Mouse (Mus musculus): Measurements from ENCODE around the gene Wdsub1. TPM values are rescaled to one million over a fixed set of nuclear protein-coding genes. Genes with fewer than 3 reads are reported as not detected.
"Not testable (repeated sequence)": the region's sequence is repeated elsewhere in the genome, so short reads cannot be mapped to it uniquely, and the experiment has no call there.

Wdsub1 gene
- polyA plus RNA-seq, 1 experiment from 2014 or later: 29.4 TPM

- H3K36me3 ChIP-seq: peaks cover 39% of the 10 kb centered on the region
- no peak for DNase-seq (ENCODE audit: low spot score)
Measured at GRCm38 (mm10) chr2:59876482-59876881, 5.9 kb downstream of the Wdsub1 start.

GRCm38 (mm10) chr2:59870526-59870925 is 11.9 kb downstream of the Wdsub1 start:
- WGBS: 88% methylated on average over 6 of the region's 6 CpGs

More at GRCm38 (mm10) chr2:59876482-59876881, 5.9 kb downstream of the Wdsub1 start:
- Histone ChIP-seq H3K4me1 (no peaks in the 10 kb centered on the region), H3K27ac (no peak overlapping the region), H3K27me3 (ENCODE audit: low read depth, poor library complexity, severe bottlenecking) (no peaks in the 10 kb centered on the region), H3K9me3 (replicated peaks) (no peaks in the 10 kb centered on the region), H3K4me3 (no peak overlapping the region)
- WGBS: 94% methylated on average over 15 of the region's 15 CpGs

GRCm38 (mm10) chr2:59862618-59863017 is 19.8 kb downstream of the Wdsub1 start:
- DNase-seq (ENCODE audit: low spot score): no peak
- Histone ChIP-seq H3K4me1 (0 out of 2 replicates have a peak, but pooled peaks cover 3% of the 10 kb centered on the region), H3K36me3 (peaks cover 18% of the 10 kb centered on the region), H3K9me3 (replicated peaks) (no peaks in the 10 kb centered on the region), H3K4me3 (no peak overlapping the region), H3K27ac (no peak overlapping the region), H3K27me3 (ENCODE audit: low read depth, poor library complexity, severe bottlenecking) (no peaks in the 10 kb centered on the region)
- WGBS: 90% methylated on average over 6 of the region's 6 CpGs

More at GRCm38 (mm10) chr2:59870526-59870925, 11.9 kb downstream of the Wdsub1 start:
- Histone ChIP-seq H3K4me3 (no peak overlapping the region), H3K4me1 (no peaks in the 10 kb centered on the region), H3K36me3 (peaks cover 18% of the 10 kb centered on the region), H3K9me3 (replicated peaks) (no peaks in the 10 kb centered on the region), H3K27ac (no peak overlapping the region), H3K27me3 (ENCODE audit: low read depth, poor library complexity, severe bottlenecking) (no peaks in the 10 kb centered on the region)
- no peak for DNase-seq (ENCODE audit: low spot score)

GRCm38 (mm10) chr2:59854363-59854762 is 28.0 kb downstream of the Wdsub1 start:
- no peaks in the 10 kb centered on the region for H3K9me3 ChIP-seq (replicated peaks)
- H3K4me1 ChIP-seq: no peaks in the 10 kb centered on the region
- H3K36me3 ChIP-seq: peaks cover 29% of the 10 kb centered on the region
- no peak overlapping the region for H3K27ac ChIP-seq
- WGBS: 89% methylated on average over 9 of the region's 9 CpGs
- no peaks in the 10 kb centered on the region for H3K27me3 ChIP-seq (ENCODE audit: low read depth, poor library complexity, severe bottlenecking)
- H3K4me3 ChIP-seq: no peak overlapping the region
- no peak for DNase-seq (ENCODE audit: low spot score)

GRCm38 (mm10) chr2:59853543-59853942 is 28.8 kb downstream of the Wdsub1 start:
- no peaks in the 10 kb centered on the region for H3K27me3 ChIP-seq (ENCODE audit: low read depth, poor library complexity, severe bottlenecking)
- H3K4me1 ChIP-seq: no peaks in the 10 kb centered on the region
- no peak for DNase-seq (ENCODE audit: low spot score)
- no peaks in the 10 kb centered on the region for H3K9me3 ChIP-seq (replicated peaks)
- no peak overlapping the region for H3K27ac ChIP-seq
- WGBS: 98% methylated on average over 10 of the region's 10 CpGs
- peaks cover 29% of the 10 kb centered on the region for H3K36me3 ChIP-seq
- H3K4me3 ChIP-seq: no peak overlapping the region

GRCm38 (mm10) chr2:59852916-59853315 is 29.5 kb downstream of the Wdsub1 start:
- no peak overlapping the region for H3K4me3 ChIP-seq
- DNase-seq (ENCODE audit: low spot score): no peak
- no peaks in the 10 kb centered on the region for H3K9me3 ChIP-seq (replicated peaks)
- H3K27me3 ChIP-seq (ENCODE audit: low read depth, poor library complexity, severe bottlenecking): no peaks in the 10 kb centered on the region
- no peak overlapping the region for H3K27ac ChIP-seq
- H3K4me1 ChIP-seq: no peaks in the 10 kb centered on the region
- 90% methylated on average over 11 of the region's 11 CpGs for WGBS
- H3K36me3 ChIP-seq: peaks cover 26% of the 10 kb centered on the region

- WGBS: 88% methylated on average over 5 of the region's 5 CpGs
- H3K4me3 ChIP-seq, H3K27ac ChIP-seq: not testable (repeated sequence)
Measured at GRCm38 (mm10) chr2:59851885-59852284, 30.5 kb downstream of the Wdsub1 start.

GRCm38 (mm10) chr2:59843848-59844247 is 38.5 kb downstream of the Wdsub1 start:
- WGBS: 95% methylated on average over 6 of the region's 6 CpGs
- H3K4me1 ChIP-seq: peaks cover 18% of the 10 kb centered on the region
- DNase-seq (ENCODE audit: low spot score): no peak
- no peaks in the 10 kb centered on the region for H3K9me3 ChIP-seq (replicated peaks)
- no peak overlapping the region for H3K27ac ChIP-seq
- no peaks in the 10 kb centered on the region for H3K27me3 ChIP-seq (ENCODE audit: low read depth, poor library complexity, severe bottlenecking)
- H3K36me3 ChIP-seq: peaks cover 79% of the 10 kb centered on the region
- H3K4me3 ChIP-seq: no peak overlapping the region

More at GRCm38 (mm10) chr2:59851885-59852284, 30.5 kb downstream of the Wdsub1 start:
- H3K4me1 ChIP-seq; H3K27me3 ChIP-seq (ENCODE audit: low read depth, poor library complexity, severe bottlenecking); DNase-seq (ENCODE audit: low spot score); H3K9me3 ChIP-seq (replicated peaks): not testable (repeated sequence)
- H3K36me3 ChIP-seq: peaks cover 23% of the 10 kb centered on the region

- H3K27me3 ChIP-seq (ENCODE audit: low read depth, poor library complexity, severe bottlenecking): no peaks in the 10 kb centered on the region
- H3K4me1 ChIP-seq: peaks cover 18% of the 10 kb centered on the region
- H3K27ac ChIP-seq: no peak overlapping the region
- H3K36me3 ChIP-seq: peaks cover 86% of the 10 kb centered on the region
- no peaks in the 10 kb centered on the region for H3K9me3 ChIP-seq (replicated peaks)
- DNase-seq (ENCODE audit: low spot score): no peak
- WGBS: 88% methylated on average over 21 of the region's 21 CpGs
- H3K4me3 ChIP-seq: no peak overlapping the region
Measured at GRCm38 (mm10) chr2:59843156-59843555, 39.2 kb downstream of the Wdsub1 start.

GRCm38 (mm10) chr2:59842556-59843008 is 39.8 kb downstream of the Wdsub1 start:
- Histone ChIP-seq H3K36me3 (peaks cover 92% of the 10 kb centered on the region), H3K27me3 (ENCODE audit: low read depth, poor library complexity, severe bottlenecking) (no peaks in the 10 kb centered on the region), H3K27ac (0 out of 2 replicates have a peak overlapping the region, but pooled peaks have one; percentile 57), H3K9me3 (replicated peaks) (no peaks in the 10 kb centered on the region), H3K4me3 (no peak overlapping the region), H3K4me1 (peaks cover 18% of the 10 kb centered on the region)
- WGBS: 83% methylated on average over 6 of the region's 6 CpGs
- no peak for DNase-seq (ENCODE audit: low spot score)

GRCm38 (mm10) chr2:59841944-59842343 is 40.4 kb downstream of the Wdsub1 start:
- Histone ChIP-seq H3K27ac (peak overlapping the region; percentile 57; the same call in 1 of the 2 replicates), H3K4me1 (peaks cover 18% of the 10 kb centered on the region), H3K9me3 (replicated peaks) (no peaks in the 10 kb centered on the region), H3K4me3 (no peak overlapping the region), H3K36me3 (peaks cover 98% of the 10 kb centered on the region), H3K27me3 (ENCODE audit: low read depth, poor library complexity, severe bottlenecking) (no peaks in the 10 kb centered on the region)
- WGBS: 87% methylated on average over 11 of the region's 11 CpGs
- DNase-seq (ENCODE audit: low spot score): no peak

- 64% methylated on average over 12 of the region's 12 CpGs for WGBS
- Histone ChIP-seq H3K27ac (peak overlapping the region; percentile 57; the same call in 1 of the 2 replicates), H3K4me1 (peaks cover 18% of the 10 kb centered on the region), H3K27me3 (ENCODE audit: low read depth, poor library complexity, severe bottlenecking) (no peaks in the 10 kb centered on the region), H3K36me3 (peaks cover 98% of the 10 kb centered on the region), H3K9me3 (replicated peaks) (no peaks in the 10 kb centered on the region), H3K4me3 (no peak overlapping the region)
- DNase-seq (ENCODE audit: low spot score): peak; percentile 66
Measured at GRCm38 (mm10) chr2:59841189-59841939, 41.0 kb downstream of the Wdsub1 start.

GRCm38 (mm10) chr2:59840191-59840590 is 42.2 kb downstream of the Wdsub1 start:
- 71% methylated on average over 4 of the region's 4 CpGs for WGBS
- H3K27ac ChIP-seq: no peak overlapping the region

More at GRCm38 (mm10) chr2:59840191-59840590, 42.2 kb downstream of the Wdsub1 start:
- Histone ChIP-seq H3K4me3 (no peak overlapping the region), H3K9me3 (replicated peaks) (no peaks in the 10 kb centered on the region), H3K36me3 (peaks cover 99% of the 10 kb centered on the region), H3K27me3 (ENCODE audit: low read depth, poor library complexity, severe bottlenecking) (no peaks in the 10 kb centered on the region), H3K4me1 (peaks cover 18% of the 10 kb centered on the region)
- no peak for DNase-seq (ENCODE audit: low spot score)
